Mouse (Mus musculus) spleen, postnatal 4 days (tissue): ENCODE measurements around the gene Tec.
"Not testable (repeated sequence)": the region's sequence is repeated elsewhere in the genome, so short reads cannot be mapped to it uniquely, and the experiment has no call there.

Source experiments
- DNase-seq, 2 experiments: peaks; one replicate each; pipeline ENCODE4 v3.0.0; 2022; ENCODE audit warnings: low spot score in 2 of 2

The Tec gene

DNA sequence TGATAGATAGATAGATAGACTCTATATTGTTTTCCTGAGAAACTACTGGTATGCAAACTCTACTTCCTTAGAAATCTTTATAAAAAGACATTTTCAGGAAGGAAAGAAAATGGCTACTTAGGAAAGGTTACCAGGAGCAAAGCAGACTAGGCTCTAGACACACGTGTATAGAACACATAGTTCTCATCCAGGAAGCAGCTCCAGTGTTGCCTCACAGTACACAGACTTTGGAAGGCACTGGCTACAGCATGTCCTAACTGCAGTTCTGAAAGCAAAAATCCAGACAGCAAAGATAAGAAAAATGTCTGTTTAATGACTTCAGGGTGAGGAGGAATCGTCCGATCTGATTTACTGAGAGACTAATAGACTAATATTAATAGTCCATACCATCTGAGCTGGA, 41.8 kb downstream of the Tec start:
- DNase-seq: no peak

GRCm38 (mm10) chr5:72820651-72821050, 47.6 kb downstream of the Tec start:
- no peak for DNase-seq

GRCm38 (mm10) chr5:72820036-72820640, 48.1 kb downstream of the Tec start:
- no peak for DNase-seq

- DNase-seq: no peak
Measured at GRCm38 (mm10) chr5:72818513-72819180, 49.6 kb downstream of the Tec start.

- no peak for DNase-seq
Measured at GRCm38 (mm10) chr5:72817523-72818091, 50.7 kb downstream of the Tec start.

GRCm38 (mm10) chr5:72816960-72817359, 51.3 kb downstream of the Tec start:
- DNase-seq: not testable (repeated sequence)

DNA sequence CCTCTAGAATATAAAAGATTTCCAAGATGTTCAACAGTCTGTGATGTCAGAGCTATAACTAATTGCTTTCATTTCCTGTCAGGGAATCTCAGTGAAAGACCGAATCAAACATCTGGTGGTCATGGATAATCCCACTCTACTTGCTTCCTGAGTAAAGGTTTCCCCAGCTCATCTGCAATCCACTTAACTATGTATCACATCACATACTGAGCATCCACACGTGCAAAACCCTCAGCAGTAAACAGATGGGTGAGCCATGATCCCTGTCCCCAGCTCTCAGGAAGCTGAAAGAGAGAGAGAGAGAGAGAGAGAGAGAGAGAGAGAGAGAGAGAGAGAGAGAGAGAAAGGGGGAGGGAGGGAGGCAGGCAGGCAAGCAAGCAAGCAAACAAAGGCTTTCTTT, 51.8 kb downstream of the Tec start:
- no peak for DNase-seq

DNA sequence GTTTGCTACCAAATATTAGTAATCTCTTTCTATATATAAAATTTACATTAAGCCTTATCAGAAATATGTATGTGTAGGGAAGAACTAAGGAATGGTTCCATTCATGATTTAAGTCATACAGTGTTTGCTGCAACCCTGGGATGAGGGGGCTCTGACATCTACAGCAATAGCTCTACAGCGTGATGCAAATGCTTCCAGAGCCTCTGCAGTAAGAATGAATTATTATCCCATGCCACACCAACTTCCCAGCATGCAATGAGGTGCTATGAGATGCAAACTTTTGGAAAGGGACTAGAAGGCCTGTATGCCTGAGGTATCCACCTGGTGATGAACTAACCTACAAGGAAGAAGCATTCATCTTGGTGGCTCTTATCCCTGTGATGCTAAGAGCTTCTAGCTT, 52.2 kb downstream of the Tec start:
- DNase-seq: no peak

DNA sequence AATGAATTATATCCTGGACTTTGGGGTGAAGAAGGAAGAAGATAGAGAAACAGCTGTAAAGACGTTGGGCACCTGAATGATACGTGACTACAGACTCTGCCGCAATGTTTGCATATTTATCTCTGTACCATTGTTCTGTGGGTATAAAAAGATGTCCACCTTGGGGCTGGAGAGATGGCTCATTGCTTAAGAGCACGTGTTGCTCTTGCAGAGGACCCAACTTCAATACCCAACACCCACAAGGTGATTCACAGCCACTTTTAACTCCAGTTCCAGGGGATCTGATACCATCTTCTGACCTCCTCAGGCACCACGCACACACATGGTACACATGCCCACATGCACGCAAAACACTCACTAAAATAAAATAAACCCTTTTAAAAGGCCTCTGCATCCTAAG, 52.9 kb downstream of the Tec start:
- no peak for DNase-seq

GRCm38 (mm10) chr5:72814072-72814471, 54.2 kb downstream of the Tec start:
- DNase-seq: no peak

DNA sequence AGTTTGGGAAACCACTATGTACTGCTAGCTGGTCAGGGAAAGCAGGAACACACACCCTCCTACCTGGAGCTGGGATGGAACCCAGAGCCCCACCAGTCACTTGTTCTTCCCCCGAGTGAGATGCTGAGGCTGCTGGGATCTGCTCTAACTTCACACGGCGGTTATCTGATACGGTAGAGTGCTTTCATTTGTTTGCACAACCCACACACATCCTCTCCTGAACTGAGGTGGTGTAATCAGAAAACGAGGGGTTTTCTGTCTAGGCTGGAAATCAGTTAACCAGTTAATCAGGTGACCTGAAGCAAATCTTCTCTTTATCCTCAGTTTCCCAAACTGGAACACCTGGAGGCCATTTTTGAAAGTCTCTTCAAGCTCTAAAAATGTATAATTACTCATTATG, 55.4 kb downstream of the Tec start:
- DNase-seq: peak in 1 of 2 experiments; percentile 68

- DNase-seq: no peak
Measured at GRCm38 (mm10) chr5:72812328-72812727, 56.0 kb downstream of the Tec start.

GRCm38 (mm10) chr5:72811397-72811796, 56.9 kb downstream of the Tec start:
- DNase-seq: no peak

- no peak for DNase-seq
Measured at GRCm38 (mm10) chr5:72810990-72811389, 57.3 kb downstream of the Tec start.

DNA sequence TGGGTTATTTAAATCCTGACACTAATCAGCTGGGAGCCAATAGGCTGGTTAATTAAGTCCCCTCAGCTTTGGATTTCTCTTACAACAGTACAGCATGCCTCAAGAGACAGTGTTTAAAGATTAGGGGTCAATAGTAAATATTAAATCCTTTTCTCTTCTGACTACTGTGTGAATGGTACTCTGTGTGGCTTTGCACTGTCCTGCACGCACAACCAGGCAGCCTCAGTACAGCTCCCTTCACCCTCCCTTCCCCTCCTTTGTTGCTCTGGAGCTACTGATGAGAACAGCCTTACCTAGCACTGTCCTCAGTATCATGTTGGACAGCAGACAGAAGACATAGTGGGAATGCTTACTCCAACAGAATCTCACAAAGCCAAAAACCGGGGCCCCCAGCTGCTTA, 58.8 kb downstream of the Tec start:
- DNase-seq: no peak

- DNase-seq: no peak
Measured at GRCm38 (mm10) chr5:72808456-72809111, 59.7 kb downstream of the Tec start.

DNA sequence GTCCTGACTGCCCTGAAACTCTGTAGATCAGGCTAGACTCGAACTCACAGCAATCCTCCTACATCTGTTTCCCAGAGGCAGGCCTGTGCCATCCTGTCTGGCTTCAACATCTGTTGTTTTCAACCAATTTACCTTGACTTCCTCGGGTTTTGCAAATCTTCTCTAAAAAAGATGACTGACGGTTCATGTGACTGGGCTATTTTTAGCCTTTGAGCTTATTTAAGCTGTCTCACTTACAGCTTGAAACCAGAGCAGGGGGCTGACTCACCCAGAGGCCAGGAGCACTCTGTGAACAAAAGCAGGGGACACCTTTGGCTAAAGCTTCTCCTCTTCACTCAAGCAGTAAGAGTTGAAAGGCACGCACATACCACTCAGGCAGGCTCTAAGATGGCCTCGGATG, 65.4 kb downstream of the Tec start:
- DNase-seq: no peak

GRCm38 (mm10) chr5:72798563-72798962, 69.7 kb downstream of the Tec start:
- no peak for DNase-seq

- peak in 1 of 2 experiments; percentile 66 for DNase-seq
Measured at GRCm38 (mm10) chr5:72796186-72796613, 72.1 kb downstream of the Tec start.

DNA sequence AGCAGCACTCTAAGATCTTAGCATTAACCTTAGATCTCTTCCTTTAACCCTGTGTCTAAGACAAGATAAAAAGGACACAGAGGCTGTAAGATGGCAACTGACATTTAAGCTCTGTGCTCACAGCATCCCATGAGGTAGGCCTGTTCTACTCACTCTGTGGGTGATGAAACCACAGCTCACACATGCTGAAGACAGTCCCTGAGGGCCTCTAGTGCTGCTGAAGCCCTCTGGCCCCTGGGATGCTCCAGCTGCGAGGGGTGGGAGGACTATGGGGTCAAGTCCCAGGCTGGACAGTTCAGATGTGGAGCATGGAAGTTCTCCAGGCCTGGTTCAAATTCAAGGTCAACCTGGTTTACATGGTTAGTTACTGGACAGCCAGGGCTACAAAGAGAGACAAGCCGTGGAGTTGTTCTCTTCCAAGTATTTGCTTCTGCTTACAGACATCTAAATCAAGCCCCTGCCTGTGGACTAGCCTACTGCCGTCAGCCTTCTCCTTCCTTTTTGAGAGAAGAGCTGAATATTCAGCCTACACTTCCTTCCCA, 74.9 kb downstream of the Tec start:
- no peak for DNase-seq

DNA sequence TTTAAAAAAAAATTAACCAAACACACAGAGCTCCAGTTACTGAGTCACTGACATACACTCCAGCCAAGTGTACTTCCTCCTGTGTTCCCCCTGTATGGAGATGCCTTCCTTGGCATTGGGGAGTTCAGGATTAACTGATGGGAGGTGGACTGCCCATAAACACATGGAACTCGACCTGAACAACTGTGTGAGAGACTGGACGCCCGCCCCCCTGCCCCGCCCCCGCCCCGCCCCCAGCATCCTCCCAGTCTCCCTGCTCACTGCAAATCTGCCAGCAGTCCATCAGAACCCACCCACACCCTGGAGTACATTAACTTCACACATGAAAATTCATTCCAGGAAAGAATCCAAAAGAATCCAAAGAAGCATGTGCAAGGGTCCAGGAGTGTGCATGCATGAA, 76.5 kb downstream of the Tec start:
- DNase-seq: no peak

GRCm38 (mm10) chr5:72791386-72791785, 76.9 kb downstream of the Tec start:
- DNase-seq: no peak

GRCm38 (mm10) chr5:72785451-72785850, 82.8 kb downstream of the Tec start:
- DNase-seq: no peak
